Mouse (Mus musculus) frontal cortex, adult (tissue): ENCODE data around the gene Fam166a.
A peak's percentile ranks its signal among the peaks of the same experiment; 100 is the strongest.

ENCODE experiments used
- ATAC-seq: cut with Nextera tagmentation; 2 replicates; pipeline ENCODE4 v1.9.2; 2017; ENCODE audit warnings: mild to moderate bottlenecking, moderate library complexity, mixed read lengths; ENCODE audit not compliant: low TSS enrichment

Gene Fam166a

GRCm38 (mm10) chr2:25223681-25224491, 5.3 kb downstream of the Fam166a start:
- peak; percentile 44 for ATAC-seq

- no peak for ATAC-seq
These were observed 5.9 kb downstream of the Fam166a start, which contains the start of gene Tubb4b for GRCm38 (mm10) chr2:25224492-25224765. Gene Tubb4b (minus strand): TSS chr2:25224702.

DNA sequence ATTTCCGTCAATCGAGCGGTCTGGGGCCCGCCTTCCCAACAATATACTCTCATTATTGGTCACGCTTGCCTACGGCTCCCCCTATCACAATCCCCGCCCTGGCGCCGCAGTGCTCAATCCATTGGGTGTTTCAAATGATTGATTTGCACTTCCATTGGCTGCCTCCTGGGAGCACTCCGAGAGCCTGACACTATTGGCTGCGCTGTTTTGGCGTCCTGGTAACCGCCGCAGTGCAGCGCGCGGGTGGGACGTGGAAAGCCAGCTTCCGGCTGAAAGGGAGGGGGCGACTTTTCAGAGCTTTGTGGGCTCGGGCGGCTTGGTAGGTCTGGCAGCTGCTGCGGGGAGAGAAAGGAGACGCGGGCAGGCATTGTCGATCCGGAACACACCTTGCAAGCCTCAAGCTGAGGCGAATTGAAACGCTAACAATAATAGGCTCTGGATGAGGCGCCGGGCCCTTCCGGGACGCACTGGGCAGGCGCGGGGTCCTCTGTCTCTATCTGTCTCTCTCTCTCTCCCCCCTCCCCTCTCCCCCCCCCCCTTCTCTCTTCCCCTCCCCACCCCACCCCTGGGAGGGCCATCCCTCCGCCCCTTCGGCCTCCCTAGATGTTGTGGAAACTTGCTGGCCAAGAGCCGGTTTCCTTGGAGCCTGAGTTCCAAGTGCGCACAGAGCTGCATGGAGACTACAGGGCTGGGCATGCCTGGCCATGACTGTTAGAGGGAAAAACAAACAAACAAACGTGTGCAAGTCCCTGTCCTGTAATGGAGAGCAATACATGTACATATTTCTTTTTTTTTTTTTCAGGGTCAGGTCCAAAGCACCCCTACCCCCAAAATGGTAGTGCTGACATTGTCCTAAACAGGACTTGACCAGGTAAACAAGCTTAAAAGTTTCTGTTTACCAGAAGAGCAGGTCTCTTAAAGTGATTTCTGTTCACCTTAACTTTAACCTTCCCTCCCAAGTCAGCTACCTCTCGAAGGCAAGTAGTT, 6.5 kb downstream of the Fam166a start:
- ATAC-seq: peak; percentile 83

- no peak for ATAC-seq
These were observed 7.3 kb downstream of the Fam166a start for GRCm38 (mm10) chr2:25225811-25226379.

GRCm38 (mm10) chr2:25226864-25227263, 8.3 kb downstream of the Fam166a start:
- ATAC-seq: no peak

DNA sequence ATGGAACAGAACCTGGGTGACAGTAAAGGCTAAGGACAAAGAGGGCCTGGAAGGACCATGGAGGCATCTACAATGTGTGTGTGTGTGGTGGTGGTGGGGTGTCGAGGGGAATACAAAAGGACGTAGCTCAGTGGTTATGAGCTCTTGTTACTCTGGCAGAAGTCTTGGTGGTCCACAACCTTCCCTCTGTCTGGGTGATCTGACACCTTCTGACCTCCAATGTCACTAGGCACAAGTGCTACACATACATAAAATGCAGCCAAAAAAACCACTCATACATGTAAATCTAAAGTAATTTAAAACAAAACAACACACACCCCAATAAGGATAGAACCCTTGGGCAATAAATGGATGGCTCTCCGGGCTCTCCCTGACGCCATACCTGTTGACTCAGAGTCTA, 8.9 kb downstream of the Fam166a start:
- ATAC-seq: no peak

- ATAC-seq: peak; percentile 46
These were observed 9.9 kb downstream of the Fam166a start for GRCm38 (mm10) chr2:25228431-25228889.

GRCm38 (mm10) chr2:25228995-25229530, 10.5 kb downstream of the Fam166a start:
- no peak for ATAC-seq

DNA sequence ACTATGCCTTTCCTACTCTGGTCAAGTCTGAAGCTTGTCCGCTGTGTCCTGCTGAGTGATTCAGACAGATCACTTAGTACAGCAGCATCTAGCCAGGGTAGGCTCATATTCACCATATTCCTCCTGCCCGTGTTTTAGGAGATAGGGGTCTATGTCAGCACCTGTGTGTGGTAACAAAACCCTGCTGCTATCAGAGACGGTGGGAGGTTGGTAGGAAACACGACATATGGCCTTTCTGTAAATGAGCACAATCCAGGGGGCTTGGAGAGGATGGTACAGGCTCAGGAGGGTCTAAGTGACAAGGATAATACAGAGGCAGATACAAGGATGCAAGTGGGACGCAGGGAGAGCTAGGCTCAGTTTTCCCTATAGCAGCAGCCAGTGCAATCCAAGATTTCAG, 11.0 kb downstream of the Fam166a start:
- no peak for ATAC-seq

DNA sequence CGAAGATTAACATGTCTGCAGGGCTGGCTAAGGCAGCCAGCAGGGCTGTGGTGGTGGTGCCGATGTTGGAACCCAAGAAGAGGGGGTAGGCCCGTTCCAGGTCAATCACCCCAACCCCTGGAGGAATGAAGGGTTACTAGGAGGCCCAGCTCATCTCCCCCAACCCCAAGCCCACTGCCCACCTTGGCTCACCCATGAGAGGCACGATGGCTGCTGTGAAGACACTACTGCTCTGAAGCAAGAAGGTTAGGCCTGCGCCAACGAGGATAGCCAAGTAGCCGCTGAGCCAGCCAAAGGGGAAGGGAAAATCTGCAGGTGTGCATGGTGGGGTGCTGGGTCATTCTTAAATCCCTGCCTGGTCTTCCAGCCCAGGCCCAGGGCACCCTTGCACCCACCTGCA, 12.0 kb downstream of the Fam166a start:
- ATAC-seq: no peak

GRCm38 (mm10) chr2:25231038-25231437, 12.5 kb downstream of the Fam166a start:
- ATAC-seq: no peak

DNA sequence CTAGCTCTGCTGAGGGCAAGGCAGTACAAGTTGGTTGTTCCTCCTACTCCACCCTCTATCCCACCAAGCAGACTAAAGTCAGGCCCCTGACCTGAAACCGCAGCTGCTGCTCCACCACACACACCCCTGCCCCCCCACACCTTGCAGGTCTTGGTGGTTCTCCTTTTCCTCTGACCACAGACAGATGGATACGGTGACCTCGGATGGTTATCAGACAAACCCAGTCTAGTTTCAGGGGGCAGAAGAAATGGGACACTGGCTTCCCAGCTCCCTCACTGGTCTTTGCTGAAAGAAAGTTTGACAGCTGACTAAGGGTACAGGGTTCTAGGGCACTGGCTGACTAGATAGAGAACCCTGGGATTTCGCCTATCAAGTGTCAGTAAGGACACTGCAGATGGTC, 14.9 kb downstream of the Fam166a start:
- no peak for ATAC-seq

GRCm38 (mm10) chr2:25234050-25234449, 15.5 kb downstream of the Fam166a start, which contains the start of gene Slc34a3:
Gene Slc34a3 (minus strand): TSS chr2:25234364.
- ATAC-seq: no peak

GRCm38 (mm10) chr2:25234551-25235220, 16.1 kb downstream of the Fam166a start:
- no peak for ATAC-seq

DNA sequence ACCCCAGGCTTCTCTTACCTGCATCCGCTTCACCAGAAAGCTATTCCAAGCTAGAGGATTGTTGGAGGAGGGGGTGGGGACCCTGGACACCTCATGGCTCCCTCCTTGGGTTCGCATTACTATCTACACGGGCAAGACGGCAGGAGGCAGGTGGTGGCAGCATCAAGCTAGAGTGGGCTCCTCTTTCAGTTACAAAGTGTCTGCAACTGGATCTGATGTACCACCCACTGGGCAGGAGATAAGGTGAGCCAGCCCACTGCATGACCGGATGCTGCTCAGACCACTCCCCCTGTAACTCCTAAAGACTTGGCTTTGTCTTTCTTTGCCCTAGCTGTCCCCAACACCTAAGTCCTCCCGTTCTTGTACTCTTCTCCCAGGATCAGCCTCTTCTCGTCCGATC, 18.1 kb downstream of the Fam166a start, which contains the start of gene Rnf224:
Rnf224 (minus strand) TSS at position 174 of the 400 bp plus-strand sequence.
- ATAC-seq: no peak

GRCm38 (mm10) chr2:25237522-25237921, 19.0 kb downstream of the Fam166a start:
- no peak for ATAC-seq

GRCm38 (mm10) chr2:25238106-25238505, 19.6 kb downstream of the Fam166a start:
- no peak for ATAC-seq

- ATAC-seq: no peak
These were observed 21.2 kb downstream of the Fam166a start for GRCm38 (mm10) chr2:25239766-25240165.

DNA sequence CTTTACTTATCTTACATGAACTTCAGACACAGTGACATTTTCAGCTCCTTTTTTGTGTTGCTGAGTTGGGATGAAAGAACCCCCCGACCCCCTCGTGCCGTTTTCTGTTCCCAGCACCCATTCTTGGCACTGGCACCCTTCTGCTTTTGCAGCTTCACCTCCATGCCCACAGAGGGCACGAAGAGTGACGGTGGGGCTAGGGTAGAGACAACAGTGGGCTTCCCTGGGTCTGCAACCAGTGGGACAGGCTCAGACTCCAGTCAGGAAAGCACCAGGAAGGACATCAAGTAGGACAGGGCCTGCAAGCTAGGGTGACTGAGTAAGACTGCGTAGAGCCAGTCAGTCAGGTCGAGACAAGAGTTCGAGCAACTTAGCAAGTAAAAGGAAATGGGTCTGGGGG, 21.8 kb downstream of the Fam166a start:
- no peak for ATAC-seq

DNA sequence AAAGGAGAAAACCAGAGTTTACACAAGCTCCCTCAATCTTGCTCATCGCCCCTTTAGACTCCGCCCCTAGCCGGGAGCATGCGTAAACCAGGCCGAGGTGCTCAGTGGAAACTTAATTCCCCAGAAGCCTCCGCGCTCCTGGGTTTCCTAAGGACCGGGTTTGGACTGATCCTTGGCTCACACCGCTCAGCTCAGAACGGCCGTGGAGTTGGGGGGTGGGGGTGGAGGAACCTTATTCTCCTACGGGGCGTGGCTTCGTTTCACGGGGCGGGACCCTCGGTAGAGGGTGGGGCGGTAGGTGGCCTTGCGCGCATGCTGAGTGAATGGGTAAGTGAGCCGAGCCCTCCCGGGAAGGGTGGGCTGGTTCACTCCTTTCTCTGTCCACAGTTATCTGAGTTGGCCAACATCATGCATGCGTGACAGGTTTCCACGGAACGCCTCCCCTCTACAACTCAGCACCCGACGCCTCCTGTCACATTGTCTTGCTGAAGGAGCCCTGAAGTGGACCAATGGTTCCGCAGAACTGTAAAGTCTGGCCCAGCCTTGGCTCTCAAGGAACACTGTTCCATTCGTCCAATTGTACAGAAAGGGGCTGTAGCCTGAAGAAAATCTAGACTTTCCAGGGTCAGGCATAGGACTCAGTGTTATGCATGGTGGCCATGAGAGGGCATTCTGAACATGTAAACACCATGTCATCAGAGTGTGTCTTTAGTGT, 22.3 kb downstream of the Fam166a start:
- ATAC-seq: peak; percentile 76

GRCm38 (mm10) chr2:25241438-25241775, 22.9 kb downstream of the Fam166a start:
- no peak for ATAC-seq
